Mouse (Mus musculus) intestine, embryonic 16.5 days (tissue): ENCODE results near the gene Sh2d6. TPM values are rescaled to one million over a fixed set of nuclear protein-coding genes. Genes with fewer than 3 reads are reported as not detected.

Experiments
- ATAC-seq: fragments of 200-750 bp; cut with Nextera tagmentation; 2 replicates; pipeline ENCODE4 v1.8.0; 2017; ENCODE audit warnings: moderate TSS enrichment, moderate library complexity
- H3K27ac ChIP-seq: fragments of 300-500 bp; sonication (generic); 2 replicates; pipeline ENCODE4 v1.5.1; 2014; ENCODE audit warnings: mild to moderate bottlenecking, low read length
- H3K27me3 ChIP-seq: fragments of 300-500 bp; sonication (generic); replicated peaks from 2 replicates; pipeline ENCODE4 v1.6.1; 2014; ENCODE audit warnings: low read length, control low read depth, mixed read lengths; ENCODE audit not compliant: control insufficient read depth, insufficient read depth
- H3K36me3 ChIP-seq: fragments of 300-500 bp; sonication (generic); 2 replicates; pipeline ENCODE4 v1.6.1; 2014; ENCODE audit warnings: low read length, control low read depth; ENCODE audit not compliant: control insufficient read depth, insufficient read depth
- H3K4me1 ChIP-seq: fragments of 300-500 bp; sonication (generic); 2 replicates; pipeline ENCODE4 v1.6.1; 2014; ENCODE audit warnings: low read length, control low read depth, mixed read lengths; ENCODE audit not compliant: control insufficient read depth, insufficient read depth
- H3K4me2 ChIP-seq: fragments of 300-500 bp; sonication (generic); 2 replicates; pipeline ENCODE4 v1.6.1; 2014; ENCODE audit warnings: low read depth, low read length, control low read depth
- H3K4me3 ChIP-seq: fragments of 300-500 bp; sonication (generic); 2 replicates; pipeline ENCODE4 v1.5.1; 2014; ENCODE audit warnings: mild to moderate bottlenecking, low read length
- H3K9ac ChIP-seq: fragments of 300-500 bp; sonication (generic); 2 replicates; pipeline ENCODE4 v1.6.1; 2014; ENCODE audit warnings: low read depth, low read length
- H3K9me3 ChIP-seq: fragments of 300-500 bp; sonication (generic); 2 replicates; pipeline ENCODE4 v1.6.1; 2016; ENCODE audit warnings: low read length, control low read depth; ENCODE audit not compliant: control insufficient read depth
- WGBS: fragments of 180-500 bp; shearing (Covaris S2); extraction: QIAGEN DNeasy Blood & Tissue Kit; methylation state at CpG from one replicate; pipeline ENCODE4 v1.1.7; 2014; 5-methylcytosine and 5-hydroxymethylcytosine counted together
- polyA plus RNA-seq: library from polyadenylated mRNA; unstranded; fragments of >200 nt; fragmentation: Nextera tagmentation; extraction: Ambion mirVana; gene quantifications from 2 replicates; pipeline ENCODE4 v1.2.1, GENCODE M21; 2015

Gene Sh2d6
- 0.32 and 0.42 TPM in 2 replicates for polyA plus RNA-seq

DNA sequence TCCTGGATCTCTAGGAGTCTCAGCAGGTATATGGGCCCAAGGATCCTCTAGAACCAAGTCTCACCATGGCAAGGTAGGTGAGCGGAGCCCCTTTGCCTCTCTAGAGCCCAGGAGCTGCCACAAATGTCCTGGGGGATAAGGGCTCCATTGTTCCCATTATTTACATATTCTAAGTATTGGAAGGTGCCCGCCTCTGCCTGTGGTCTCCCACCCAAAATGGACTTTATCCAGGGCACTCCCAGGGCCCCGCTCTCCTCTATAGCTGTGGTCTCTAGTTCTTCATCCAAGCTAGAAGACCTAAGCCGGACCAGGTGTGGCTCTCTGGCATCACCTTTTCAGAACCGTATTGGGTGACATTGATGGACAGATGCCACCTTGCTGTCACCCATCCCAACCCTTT, at the start of gene Sh2d6:
Sh2d6 (minus strand) TSS at position 101 of the 400 bp plus-strand sequence.
- Histone ChIP-seq H3K27ac (no peak within 1 kb of the TSS), H3K9me3 (no peaks in the 10 kb centered on the region), H3K4me1 (peaks cover 9% of the 10 kb centered on the region), H3K27me3 (no peaks in the 10 kb centered on the region), H3K9ac (no peak within 1 kb of the TSS), H3K4me2 (no peak within 1 kb of the TSS), H3K4me3 (no peak within 1 kb of the TSS), H3K36me3 (no peaks in the 10 kb centered on the region)
- 68% methylated on average over 5 of the region's 5 CpGs for WGBS
- no peak for ATAC-seq

GRCm38 (mm10) chr6:72570644-72571397, 49.3 kb upstream of the Sh2d6 start:
- ATAC-seq = no peak
- no peak overlapping the region for H3K27ac ChIP-seq
- H3K27me3 ChIP-seq = no peaks in the 10 kb centered on the region
- no peaks in the 10 kb centered on the region; the same call in 1 of the 2 replicates for H3K36me3 ChIP-seq
- H3K9ac ChIP-seq = no peak overlapping the region
- no peak overlapping the region for H3K4me3 ChIP-seq
- H3K4me2 ChIP-seq = no peak overlapping the region
- no peaks in the 10 kb centered on the region for H3K9me3 ChIP-seq
- H3K4me1 ChIP-seq = peaks cover 1% of the 10 kb centered on the region
- 85% methylated on average over 10 of the region's 10 CpGs for WGBS

- Histone ChIP-seq H3K9me3 (no peaks in the 10 kb centered on the region), H3K4me2 (no peak overlapping the region), H3K27me3 (no peaks in the 10 kb centered on the region), H3K4me1 (peaks cover 6% of the 10 kb centered on the region), H3K27ac (no peak overlapping the region), H3K36me3 (no peaks in the 10 kb centered on the region; the same call in 1 of the 2 replicates), H3K4me3 (no peak overlapping the region), H3K9ac (0 out of 2 replicates have a peak overlapping the region, but pooled peaks have one; percentile 12)
- WGBS = 94% methylated on average over 10 of the region's 10 CpGs
- no peak for ATAC-seq
Measured at GRCm38 (mm10) chr6:72568736-72569135, 47.2 kb upstream of the Sh2d6 start.

GRCm38 (mm10) chr6:72567508-72567907, 46.0 kb upstream of the Sh2d6 start:
- H3K27me3 ChIP-seq = no peaks in the 10 kb centered on the region
- H3K4me2 ChIP-seq = no peak overlapping the region
- H3K27ac ChIP-seq = no peak overlapping the region
- peaks cover 6% of the 10 kb centered on the region for H3K4me1 ChIP-seq
- WGBS = 81% methylated on average over 5 of the region's 5 CpGs
- no peak overlapping the region for H3K4me3 ChIP-seq
- H3K36me3 ChIP-seq = no peaks in the 10 kb centered on the region; the same call in 1 of the 2 replicates
- no peaks in the 10 kb centered on the region for H3K9me3 ChIP-seq
- H3K9ac ChIP-seq = no peak overlapping the region
- ATAC-seq = no peak

GRCm38 (mm10) chr6:72566044-72566443, 44.5 kb upstream of the Sh2d6 start:
- 5% methylated on average over 4 of the region's 4 CpGs for WGBS
- H3K9me3 ChIP-seq = no peaks in the 10 kb centered on the region
- peak; percentile 83 for ATAC-seq
- no peak overlapping the region for H3K4me3 ChIP-seq
- peak overlapping the region; percentile 7; the same call in 1 of the 2 replicates for H3K4me2 ChIP-seq
- peaks cover 6% of the 10 kb centered on the region for H3K4me1 ChIP-seq
- peak overlapping the region; percentile 25; the same call in 1 of the 2 replicates for H3K9ac ChIP-seq
- no peak overlapping the region for H3K27ac ChIP-seq
- H3K27me3 ChIP-seq = no peaks in the 10 kb centered on the region
- no peaks in the 10 kb centered on the region; the same call in 1 of the 2 replicates for H3K36me3 ChIP-seq

GRCm38 (mm10) chr6:72565506-72565905, 44.0 kb upstream of the Sh2d6 start:
- Histone ChIP-seq H3K27me3 (no peaks in the 10 kb centered on the region), H3K4me1 (peaks cover 6% of the 10 kb centered on the region), H3K9ac (peak overlapping the region; percentile 25; the same call in 1 of the 2 replicates), H3K4me2 (0 out of 2 replicates have a peak overlapping the region, but pooled peaks have one; percentile 7), H3K27ac (no peak overlapping the region), H3K36me3 (no peaks in the 10 kb centered on the region; the same call in 1 of the 2 replicates), H3K4me3 (no peak overlapping the region), H3K9me3 (no peaks in the 10 kb centered on the region)
- WGBS = 63% methylated on average over 7 of the region's 7 CpGs
- ATAC-seq = peak; percentile 59

GRCm38 (mm10) chr6:72562894-72563293, 41.4 kb upstream of the Sh2d6 start:
- Histone ChIP-seq H3K4me3 (no peak overlapping the region), H3K4me1 (peaks cover 13% of the 10 kb centered on the region), H3K36me3 (no peaks in the 10 kb centered on the region; the same call in 1 of the 2 replicates), H3K9me3 (no peaks in the 10 kb centered on the region), H3K4me2 (no peak overlapping the region), H3K27me3 (no peaks in the 10 kb centered on the region), H3K9ac (peak overlapping the region; percentile 10; the same call in 1 of the 2 replicates), H3K27ac (no peak overlapping the region)
- 82% methylated on average over 5 of the region's 5 CpGs for WGBS
- ATAC-seq = no peak

DNA sequence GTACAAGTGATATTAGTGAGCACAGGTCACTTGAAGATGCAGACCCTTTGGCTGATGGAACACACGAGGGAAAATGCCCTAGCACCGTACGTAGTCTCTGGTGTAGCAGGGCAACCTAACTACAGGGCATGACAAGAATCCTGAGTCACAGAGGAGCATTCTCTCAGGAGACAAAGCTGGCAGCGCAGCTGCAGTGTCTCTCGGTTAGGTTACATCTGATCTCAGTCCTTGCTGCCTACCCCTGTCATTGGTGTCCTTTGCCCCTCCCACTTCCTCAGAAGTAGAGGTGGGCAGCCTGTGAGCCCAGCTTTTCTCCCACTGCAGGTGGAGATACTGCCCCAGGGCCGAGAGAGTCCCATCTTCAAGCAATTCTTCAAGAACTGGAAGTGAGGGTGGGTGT, 41.0 kb upstream of the Sh2d6 start:
- Histone ChIP-seq H3K36me3 (no peaks in the 10 kb centered on the region; the same call in 1 of the 2 replicates), H3K4me3 (no peak overlapping the region), H3K4me2 (no peak overlapping the region), H3K27ac (no peak overlapping the region), H3K27me3 (no peaks in the 10 kb centered on the region), H3K9me3 (no peaks in the 10 kb centered on the region), H3K4me1 (peaks cover 13% of the 10 kb centered on the region), H3K9ac (peak overlapping the region; percentile 10; the same call in 1 of the 2 replicates)
- no peak for ATAC-seq
- 63% methylated on average over 6 of the region's 6 CpGs for WGBS

GRCm38 (mm10) chr6:72560801-72561200, 39.3 kb upstream of the Sh2d6 start:
- Histone ChIP-seq H3K9me3 (no peaks in the 10 kb centered on the region), H3K27me3 (no peaks in the 10 kb centered on the region), H3K4me1 (peaks cover 12% of the 10 kb centered on the region), H3K27ac (no peak overlapping the region), H3K36me3 (no peaks in the 10 kb centered on the region), H3K9ac (no peak overlapping the region), H3K4me2 (no peak overlapping the region), H3K4me3 (no peak overlapping the region)
- 64% methylated on average over 8 of the region's 8 CpGs for WGBS
- ATAC-seq = no peak
